ENCODE assay signal across 12 mouse cellular contexts in the genomic region with DNA sequence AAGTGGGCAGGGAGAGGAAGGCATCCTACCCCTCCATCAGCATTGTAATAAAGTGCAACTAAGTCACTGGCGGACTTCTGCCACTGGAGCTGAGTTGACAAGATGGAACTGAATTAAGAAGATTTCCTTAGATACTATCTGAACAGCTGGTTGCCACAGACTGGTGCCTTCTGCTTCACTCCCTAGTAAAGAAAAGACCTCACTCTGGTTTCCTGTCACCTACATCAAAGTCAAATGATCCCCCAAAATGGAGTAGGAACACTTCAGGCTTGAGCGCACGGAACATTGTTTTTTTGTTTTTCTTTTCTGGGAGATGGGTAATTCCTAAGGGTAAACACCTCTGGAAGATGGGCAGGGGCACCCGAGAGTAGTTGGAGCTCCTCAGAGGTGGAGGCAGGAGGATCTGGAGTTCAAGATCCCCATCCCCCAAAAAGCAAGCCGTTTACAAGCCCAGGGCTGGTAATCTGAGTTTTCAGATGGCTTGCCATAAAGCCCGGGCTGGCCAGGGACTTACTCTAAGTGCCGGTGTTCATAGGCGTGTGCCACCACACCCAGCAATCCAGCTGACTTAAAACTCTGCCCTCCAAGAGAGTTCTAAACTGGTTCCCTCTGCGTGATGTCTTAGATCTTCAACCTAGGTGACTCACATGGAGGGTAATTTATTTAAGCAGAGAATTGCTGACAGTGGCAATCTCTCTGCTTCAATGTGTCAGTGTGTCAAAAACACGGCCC. TPM values are rescaled to one million over a fixed set of nuclear protein-coding genes. Genes with fewer than 3 reads are reported as not detected.
DNase-seq lines count a peak whose midpoint lies in the region; ATAC-seq and TF ChIP-seq lines count a peak whose summit lies in the region.
"Had no signal": no experiment of that assay in that cellular context is flagged by ENCODE, and none has a peak within 500 bp of the region (broad histone marks: within the 10 kb centered on the region; RNA-seq: fewer than 3 reads in every experiment).

No protein-coding gene starts in this region.

- TF ChIP-seq CTCF in left cerebral cortex, adult 2 months (IDR thresholded peaks at IDR 0.05): no peak

- H3K27me3 ChIP-seq in heart, embryonic 10.5 days (ENCODE audit: insufficient read depth, poor library complexity, severe bottlenecking): no peaks in the 10 kb centered on the region
- H3K27me3 ChIP-seq: embryonic facial prominence, embryonic 15.5 days had no signal

- H3K4me1 ChIP-seq in heart, embryonic 10.5 days: peaks cover 98% of the 10 kb centered on the region

- 65% methylated on average over 10 of the region's 10 CpGs for WGBS in heart, embryonic 10.5 days

- no peaks in the 10 kb centered on the region for H3K9me3 ChIP-seq in heart, embryonic 10.5 days
- H3K9me3 ChIP-seq: embryonic facial prominence, embryonic 15.5 days had no signal

- DNase-seq in heart, embryonic 10.5 days (ENCODE audit: low spot score): no peak
- DNase-seq in heart, postnatal 14 days: no peak
- no peak for DNase-seq in left cerebral cortex, adult 2 months (ENCODE audit: extremely low spot score in 1 of 2, low spot score in 2 of 2)
- no peak for DNase-seq in left cerebral cortex, adult 11 months (ENCODE audit: low spot score)
- no peak for DNase-seq in layer of hippocampus, adult 11-12 months (ENCODE audit: low spot score)
- DNase-seq: cerebellum, adult 8-10 months; lung, postnatal 14 days; right cerebral cortex, postnatal 14 days had no signal

- H3K4me3 ChIP-seq in heart, embryonic 10.5 days: no peak overlapping the region
- no peak overlapping the region for H3K4me3 ChIP-seq in left cerebral cortex, adult 2 months
- H3K4me3 ChIP-seq: embryonic facial prominence, embryonic 15.5 days had no signal

- ATAC-seq in CD4-positive, CD25-positive, alpha-beta regulatory T cell, adult 4 months: peak; percentile 60
- 0 out of 2 replicates have a peak, but pooled peaks have one; percentile 2 for ATAC-seq in granulocyte monocyte progenitor cell, adult 5-6 weeks (replicated peaks; ENCODE audit: poor library complexity, severe bottlenecking)
- ATAC-seq in monocyte, adult 5-6 weeks (replicated peaks; ENCODE audit: insufficient number of reproducible peaks, low FRiP score, low TSS enrichment, poor library complexity, severe bottlenecking): no peak

- intact Hi-C loops in heart, postnatal 14 days (cut with DNase I): no loop called here
- intact Hi-C loops in left cerebral cortex, adult 2 months (cut with DNase I): no loop called here

- H3K36me3 ChIP-seq in heart, embryonic 10.5 days: peaks cover 23% of the 10 kb centered on the region; the same call in 1 of the 2 replicates
- H3K36me3 ChIP-seq: embryonic facial prominence, embryonic 15.5 days had no signal

- peak overlapping the region; percentile 74 for H3K27ac ChIP-seq in heart, embryonic 10.5 days
- H3K27ac ChIP-seq in left cerebral cortex, adult 2 months: peak overlapping the region; percentile 40; the same call in 1 of the 2 replicates
- H3K27ac ChIP-seq: embryonic facial prominence, embryonic 15.5 days had no signal

RNA-seq across cellular contexts. Expression of gene Sh3bp5, which starts 21.5 kb away (rescaled TPM):
- 26.5 and 30.1 TPM in 2 replicates for polyA plus RNA-seq in heart, embryonic 10.5 days (2016; fragmentation: Nextera tagmentation; extraction: Ambion mirVana)
- total RNA-seq in heart, postnatal 14 days (2021): 10 to 100 TPM; 44.4 to 47.3 TPM
- total RNA-seq in left cerebral cortex, adult 2 months (2021): 10 to 100 TPM; 63.5 to 65.4 TPM
- 10 to 100 TPM; 15.4 to 16.8 TPM for polyA plus RNA-seq in CD4-positive, CD25-positive, alpha-beta regulatory T cell, adult 4 months (2017; shearing (Covaris generic))
- 5.0 and 6.3 TPM in 2 replicates for total RNA-seq in granulocyte monocyte progenitor cell, adult 5-6 weeks (2014; fragmentation: Nextera tagmentation)
- total RNA-seq in granulocyte monocyte progenitor cell, adult 5-6 weeks (2017): 2.7 and 2.8 TPM in 2 replicates
- 37.1 to 51.1 TPM (median 40.7 TPM) in 3 replicates for total RNA-seq in monocyte, adult 5-6 weeks (2017)
